Mouse (Mus musculus): ENCODE data around the gene Efcab8. TPM values are rescaled to one million over a fixed set of nuclear protein-coding genes. Genes with fewer than 3 reads are reported as not detected.
A peak's percentile ranks its signal among the peaks of the same experiment; 100 is the strongest.

Gene Efcab8
- total and polyA plus RNA-seq, 3 experiments, result 0.04 to 0.19 TPM; not detected in 1

DNA sequence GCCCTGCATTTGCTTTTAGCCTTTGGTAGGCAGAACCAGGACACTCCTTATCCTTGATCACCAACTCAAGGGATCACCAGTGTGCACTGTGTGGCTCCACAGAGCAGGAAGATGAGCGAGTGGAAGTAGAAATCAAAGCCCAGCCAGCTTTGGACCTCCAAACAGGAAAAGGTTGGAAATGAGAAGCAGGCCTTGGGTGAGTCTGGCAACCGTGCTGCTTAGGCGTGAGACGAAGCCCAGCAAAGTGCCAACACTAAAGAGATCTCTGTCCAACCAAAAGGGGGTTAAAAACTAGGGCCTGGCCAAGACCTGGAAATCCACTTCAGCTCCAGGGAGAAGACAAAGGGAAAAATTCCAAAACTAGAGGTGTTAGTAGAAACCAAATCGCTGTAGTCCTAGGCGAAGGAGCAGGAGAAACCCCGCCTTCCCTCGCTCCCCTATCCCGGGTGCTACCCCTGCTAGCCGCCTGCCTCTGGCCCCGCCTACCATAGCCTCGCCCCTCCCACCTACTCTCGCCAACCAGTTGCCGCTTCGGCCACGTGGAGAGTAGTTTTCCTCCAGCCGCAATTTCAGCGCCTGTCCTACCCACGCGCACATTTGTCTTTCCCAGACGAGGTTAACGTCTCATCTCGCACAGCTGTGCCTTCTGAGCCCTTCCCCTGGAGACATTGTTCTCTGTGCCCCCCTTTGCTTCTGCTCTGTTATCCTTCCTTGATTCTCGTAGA, 931 bp upstream of the Efcab8 start:
- H3K27ac ChIP-seq (ENCODE audit: control insufficient read depth, low read depth, low read length), result peak overlapping the region; percentile 68
- peak overlapping the region; percentile 79 for H3K9ac ChIP-seq (ENCODE audit: control insufficient read depth, low read depth, low read length, poor library complexity, severe bottlenecking)
- DNase-seq (ENCODE audit: low read depth, low spot score), result peak; percentile 91
- peaks cover 0 to 16% of the 10 kb centered on the region in 2 experiments; a peak in 2 of 4 replicates for H3K36me3 ChIP-seq (ENCODE audit: control insufficient read depth in 1 of 2, insufficient read depth in 2 of 2, low read length in 2 of 2)
- H3K27me3 ChIP-seq (ENCODE audit: control insufficient read depth in 1 of 2, insufficient read depth in 2 of 2, low read length in 2 of 2), result no peaks in the 10 kb centered on the region
- peak overlapping the region; percentile 60 to 66 for H3K4me3 ChIP-seq (ENCODE audit: control insufficient read depth in 1 of 2, insufficient read depth in 1 of 2, low read depth in 2 of 2, low read length in 2 of 2)
- H3K79me2 ChIP-seq (ENCODE audit: control insufficient read depth, insufficient read depth, low read length, poor library complexity), result no peaks in the 10 kb centered on the region; the same call in 1 of the 2 replicates
- H3K4me1 ChIP-seq (ENCODE audit: control insufficient read depth in 1 of 2, insufficient read depth in 2 of 2, low read length in 2 of 2), result peaks cover 13 to 25% of the 10 kb centered on the region in 2 experiments
- H3K9me3 ChIP-seq (replicated peaks; ENCODE audit: insufficient read depth, low read length), result no peaks in the 10 kb centered on the region
- TF ChIP-seq TAL1 (IDR thresholded peaks at IDR 0.05; ENCODE audit: low read length) (no peak), RAD21 (IDR thresholded peaks at IDR 0.05; ENCODE audit: low read depth, low read length) (no peak), CHD1 (IDR thresholded peaks at IDR 0.05; ENCODE audit: low read depth, low read length) (no peak), HCFC1 (IDR thresholded peaks at IDR 0.05; ENCODE audit: low read depth, low read length) (no peak), NELFE (IDR thresholded peaks at IDR 0.05; ENCODE audit: low read depth, low read length) (peak; percentile 54), ETS1 (IDR thresholded peaks at IDR 0.05; ENCODE audit: low read depth, low read length) (no peak), MYC (IDR thresholded peaks at IDR 0.05; ENCODE audit: low read depth, low read length) (peak; percentile 98), ZKSCAN1 (IDR thresholded peaks at IDR 0.05; ENCODE audit: low read depth, low read length) (no peak), MAX (IDR thresholded peaks at IDR 0.05; ENCODE audit: low read length) (peak; percentile 97), ZC3H11A (IDR thresholded peaks at IDR 0.05; ENCODE audit: low read depth, low read length) (no peak), CHD2 (IDR thresholded peaks at IDR 0.05; ENCODE audit: low read length) (no peak), CTCF (IDR thresholded peaks at IDR 0.05 in 2 of 3, conservative IDR thresholded peaks at IDR 0.05 in 1 of 3; ENCODE audit: control insufficient read depth in 1 of 3, insufficient read depth in 1 of 3, low read depth in 2 of 3, low read length in 3 of 3, poor library complexity in 1 of 3, severe bottlenecking in 1 of 3) (no peak), POLR2A (IDR thresholded peaks at IDR 0.05; ENCODE audit: control insufficient read depth in 1 of 2, insufficient read depth in 1 of 2, low read depth in 1 of 2, low read length in 2 of 2, poor library complexity in 1 of 2) (peak in 1 of 2 experiments; percentile 82; a peak in 2 of 4 replicates), RCOR1 (IDR thresholded peaks at IDR 0.05; ENCODE audit: low read depth, low read length) (0 out of 2 replicates have a peak, but pooled peaks have one; percentile 39), GATA1 (IDR thresholded peaks at IDR 0.05; ENCODE audit: low read depth, low read length) (no peak), MAZ (IDR thresholded peaks at IDR 0.05; ENCODE audit: low read depth, low read length) (no peak; the same call in 1 of the 2 replicates), USF1 (IDR thresholded peaks at IDR 0.05; ENCODE audit: low read depth, low read length) (peak; percentile 79), POLR2AphosphoS5 (IDR thresholded peaks at IDR 0.05; ENCODE audit: borderline replicate concordance, low read depth, low read length) (no peak), ELF1 (IDR thresholded peaks at IDR 0.05; ENCODE audit: low read depth, low read length) (no peak), GABPA (IDR thresholded peaks at IDR 0.05; ENCODE audit: low read depth, low read length) (no peak), UBTF (IDR thresholded peaks at IDR 0.05; ENCODE audit: borderline replicate concordance, insufficient read depth, low read depth, low read length) (no peak), TBP (IDR thresholded peaks at IDR 0.05; ENCODE audit: low read depth, low read length) (0 out of 2 replicates have a peak, but pooled peaks have one; percentile 26), MAFK (IDR thresholded peaks at IDR 0.05; ENCODE audit: borderline replicate concordance, low read depth, low read length) (no peak), KAT2A (conservative IDR thresholded peaks at IDR 0.05; ENCODE audit: low read depth, low read length) (no peak), SMC3 (IDR thresholded peaks at IDR 0.05; ENCODE audit: low read depth, low read length) (no peak), POLR2AphosphoS2 (IDR thresholded peaks at IDR 0.05; ENCODE audit: low read length) (peak; percentile 65; the same call in 1 of the 2 replicates), MXI1 (IDR thresholded peaks at IDR 0.05; ENCODE audit: low read depth, low read length) (peak; percentile 99), MEF2A (IDR thresholded peaks at IDR 0.05; ENCODE audit: extremely low read depth, insufficient replicate concordance, low read depth, low read length, poor library complexity, severe bottlenecking) (no peak), E2F4 (IDR thresholded peaks at IDR 0.05; ENCODE audit: borderline replicate concordance, low read depth, low read length) (no peak), MYB (IDR thresholded peaks at IDR 0.05; ENCODE audit: low read depth, low read length) (no peak), ZNF384 (IDR thresholded peaks at IDR 0.05; ENCODE audit: low read depth, low read length) (no peak), TCF12 (IDR thresholded peaks at IDR 0.05; ENCODE audit: low read depth, low read length) (no peak), BHLHE40 (IDR thresholded peaks at IDR 0.05; ENCODE audit: borderline replicate concordance, low read depth, low read length) (no peak), EP300 (IDR thresholded peaks at IDR 0.05; ENCODE audit: low read depth in 1 of 2, low read length in 2 of 2) (no peak), NRF1 (IDR thresholded peaks at IDR 0.05; ENCODE audit: insufficient read depth, low read depth, low read length, poor library complexity, severe bottlenecking) (no peak), JUND (IDR thresholded peaks at IDR 0.05; ENCODE audit: low read depth, low read length) (no peak), SIN3A (IDR thresholded peaks at IDR 0.05; ENCODE audit: low read length) (peak; percentile 92)

Data from MEL (cell line).